Mouse (Mus musculus): ENCODE results near the gene Parp1.

GRCm38 (mm10) chr1:180577837-180578236 is 9.1 kb downstream of the Parp1 start:
- TF ChIP-seq CTCF (IDR thresholded peaks at IDR 0.05; ENCODE audit: low read depth, low read length) (no peak), EP300 (IDR thresholded peaks at IDR 0.05; ENCODE audit: insufficient read depth, low read depth, low read length) (no peak), POLR2A (IDR thresholded peaks at IDR 0.05; ENCODE audit: insufficient read depth, low read length) (no peak)

All from ES-Bruce4 (cell line).